Mouse (Mus musculus): ENCODE measurements around the gene C8b. TPM values are rescaled to one million over a fixed set of nuclear protein-coding genes. Genes with fewer than 3 reads are reported as not detected.

Gene C8b
- not detected for total RNA-seq (2021)
- long read RNA-seq, experiment 1, result 0 reads
- long read RNA-seq, experiment 2, result 0 reads

- intact Hi-C loops (cut with DNase I; ENCODE audit: low total_unique reads), result no loop called here
Measured at GRCm38 (mm10) chr4:104766065-104766464, at the start of gene C8b. TSS of gene C8b (plus strand) at chr4:104766317.

GRCm38 (mm10) chr4:104716506-104716905 lies 49.6 kb upstream of the C8b start:
- no peak for DNase-seq
- intact Hi-C loops (cut with DNase I; ENCODE audit: low total_unique reads), result no loop called here

More at GRCm38 (mm10) chr4:104766065-104766464, at the start of gene C8b:
- DNase-seq, result no peak

GRCm38 (mm10) chr4:104718973-104719795 lies 46.9 kb upstream of the C8b start:
- no peak for DNase-seq
- intact Hi-C loops (cut with DNase I; ENCODE audit: low total_unique reads), result no loop called here

DNA sequence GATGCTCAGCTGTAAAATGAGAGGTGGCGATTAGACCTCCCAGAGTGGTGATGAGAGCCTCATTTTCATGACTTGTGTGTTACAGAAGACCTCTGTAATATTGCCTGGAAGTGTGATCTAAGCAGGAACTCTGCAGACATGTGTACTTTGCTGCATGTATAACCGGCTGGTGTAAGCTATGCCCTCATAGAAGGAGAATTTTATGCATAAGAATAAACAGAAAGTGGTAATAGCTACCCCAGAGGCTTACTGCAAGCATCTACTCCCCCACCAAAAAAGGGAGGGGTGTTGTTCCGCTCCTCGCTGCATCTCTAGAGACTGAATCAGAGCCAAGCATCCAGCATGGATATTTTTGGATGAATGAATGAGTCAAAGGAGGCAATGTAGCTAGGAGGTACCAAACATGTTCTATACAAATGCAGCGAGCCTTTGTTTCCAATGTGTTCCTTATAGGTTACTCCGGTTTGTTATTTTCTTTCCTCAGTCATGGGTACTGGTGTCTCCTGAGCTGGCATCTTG lies 42.5 kb upstream of the C8b start:
- intact Hi-C loops (cut with DNase I; ENCODE audit: low total_unique reads), result no loop called here
- DNase-seq, result no peak

GRCm38 (mm10) chr4:104724258-104724657 lies 41.9 kb upstream of the C8b start:
- intact Hi-C loops (cut with DNase I; ENCODE audit: low total_unique reads), result no loop called here

GRCm38 (mm10) chr4:104725673-104726072 lies 40.4 kb upstream of the C8b start:
- DNase-seq, result no peak
- intact Hi-C loops (cut with DNase I; ENCODE audit: low total_unique reads), result loop anchor here (5.0 kb wide), 1 partner anchor 167 kb away; no protein-coding TSS in a partner anchor

More at GRCm38 (mm10) chr4:104724258-104724657, 41.9 kb upstream of the C8b start:
- no peak for DNase-seq

GRCm38 (mm10) chr4:104729185-104729584 lies 36.9 kb upstream of the C8b start:
- no peak for DNase-seq
- intact Hi-C loops (cut with DNase I; ENCODE audit: low total_unique reads), result loop anchor here (5.0 kb wide), 1 partner anchor 163 kb away; no protein-coding TSS in a partner anchor

GRCm38 (mm10) chr4:104746500-104746899 lies 19.6 kb upstream of the C8b start:
- intact Hi-C loops (cut with DNase I; ENCODE audit: low total_unique reads), result no loop called here
- DNase-seq, result no peak

DNA sequence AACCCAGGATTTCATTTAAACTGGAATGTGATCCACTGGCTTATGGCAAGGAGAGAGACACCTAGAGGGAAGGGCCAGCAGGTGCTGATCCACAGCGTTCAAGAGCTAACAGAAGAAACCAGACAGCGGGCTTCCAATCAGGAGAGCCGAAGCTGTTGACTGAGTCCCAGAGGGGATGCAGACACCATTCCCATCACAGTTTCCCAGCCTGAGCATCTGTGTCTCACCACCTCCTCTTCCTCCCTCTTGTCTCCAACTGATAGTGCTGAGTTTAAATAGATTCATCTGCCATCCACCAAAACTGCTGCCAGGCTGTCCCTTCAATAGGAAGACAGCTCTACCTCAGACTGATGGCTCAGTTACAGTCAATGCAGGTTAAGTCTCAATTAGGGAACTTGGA lies 12.0 kb upstream of the C8b start:
- intact Hi-C loops (cut with DNase I; ENCODE audit: low total_unique reads), result no loop called here

GRCm38 (mm10) chr4:104760878-104761624 lies 5.1 kb upstream of the C8b start:
- no peak for DNase-seq

More for the DNA sequence above, 12.0 kb upstream of the C8b start:
- no peak for DNase-seq

DNA sequence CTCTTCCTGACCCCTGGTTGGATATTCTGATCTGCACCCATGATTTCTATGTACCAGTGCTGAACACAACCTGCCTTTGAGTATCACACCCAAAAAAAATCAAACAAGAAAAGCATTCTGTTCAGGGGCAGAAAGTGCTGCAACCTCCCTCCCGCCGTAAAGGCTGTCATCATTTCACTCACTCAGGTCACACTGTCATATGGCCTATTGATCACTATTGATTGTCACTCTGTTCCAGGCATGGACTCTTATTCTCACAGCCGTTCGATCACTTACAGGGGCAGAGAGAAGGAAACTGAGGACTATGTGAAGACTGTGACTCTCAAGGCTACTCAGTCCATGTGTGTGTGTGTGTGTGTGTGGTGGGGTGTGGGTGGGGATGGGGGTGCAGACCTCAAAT lies 2.1 kb downstream of the C8b start:
- intact Hi-C loops (cut with DNase I; ENCODE audit: low total_unique reads), result no loop called here
- no peak for DNase-seq

More at GRCm38 (mm10) chr4:104760878-104761624, 5.1 kb upstream of the C8b start:
- intact Hi-C loops (cut with DNase I; ENCODE audit: low total_unique reads), result no loop called here

- intact Hi-C loops (cut with DNase I; ENCODE audit: low total_unique reads), result no loop called here
- no peak for DNase-seq
Measured at GRCm38 (mm10) chr4:104769602-104770001, 3.5 kb downstream of the C8b start.

DNA sequence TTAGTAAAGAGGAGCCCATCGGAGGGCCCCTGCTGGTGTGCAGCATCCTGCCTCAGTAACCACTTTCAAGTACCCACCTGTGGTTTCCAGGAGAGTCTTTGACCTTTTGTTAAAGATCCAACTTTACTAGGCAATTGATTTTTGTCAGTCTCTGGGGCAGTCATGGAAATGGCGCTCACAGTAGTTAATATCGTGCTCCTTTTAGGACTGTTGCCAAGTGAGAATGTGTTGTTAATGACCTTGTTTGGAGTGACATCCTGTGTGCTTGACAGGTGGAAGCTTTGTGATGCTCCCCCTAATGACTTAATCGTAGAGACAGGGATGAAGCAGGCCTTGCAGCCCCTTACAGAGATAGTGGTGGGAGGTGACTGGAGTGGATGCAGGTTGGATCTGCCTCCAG lies 4.2 kb downstream of the C8b start:
- intact Hi-C loops (cut with DNase I; ENCODE audit: low total_unique reads), result no loop called here

GRCm38 (mm10) chr4:104775601-104776000 lies 9.5 kb downstream of the C8b start:
- no peak for DNase-seq
- intact Hi-C loops (cut with DNase I; ENCODE audit: low total_unique reads), result no loop called here

More for the DNA sequence above, 4.2 kb downstream of the C8b start:
- no peak for DNase-seq

GRCm38 (mm10) chr4:104779460-104779859 lies 13.3 kb downstream of the C8b start:
- no peak for DNase-seq
- intact Hi-C loops (cut with DNase I; ENCODE audit: low total_unique reads), result no loop called here

DNA sequence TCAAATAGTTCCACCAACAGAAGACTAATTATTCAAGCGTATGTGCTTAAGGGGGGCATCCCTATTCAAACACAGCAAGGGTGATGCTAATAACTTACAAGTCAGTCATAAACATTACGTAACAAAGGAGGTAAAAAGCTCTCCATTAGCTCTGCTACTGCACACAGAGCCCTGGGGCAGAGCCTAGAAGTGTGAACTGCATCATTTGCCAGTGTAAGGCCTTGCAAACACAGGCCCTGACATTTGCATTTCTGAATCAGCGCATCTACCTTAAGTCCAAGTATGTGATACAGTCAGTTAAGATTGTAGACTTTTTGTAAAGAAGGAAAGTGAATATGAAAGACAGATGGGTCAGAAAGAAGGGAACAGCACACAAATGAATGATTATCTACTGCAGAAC lies 15.3 kb downstream of the C8b start:
- intact Hi-C loops (cut with DNase I; ENCODE audit: low total_unique reads), result no loop called here

DNA sequence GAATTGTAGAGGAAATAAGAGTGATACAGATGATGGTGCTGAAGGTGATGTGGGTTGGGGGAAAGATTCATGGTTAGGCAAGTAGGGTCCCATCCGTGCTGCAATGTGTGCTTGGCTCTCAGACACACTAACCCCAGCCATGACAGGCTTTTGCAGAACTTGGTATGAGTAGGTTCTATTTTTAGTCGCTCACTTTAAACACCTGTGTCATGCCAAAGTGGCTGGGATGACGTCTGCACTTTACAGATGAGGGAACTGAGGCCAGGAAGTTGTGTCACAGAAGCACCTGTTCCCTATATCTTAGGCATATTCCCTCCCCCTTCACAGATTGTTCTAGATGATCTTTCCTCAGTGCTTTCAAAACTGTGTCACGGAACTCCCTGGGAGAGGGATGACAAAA lies 16.2 kb downstream of the C8b start:
- no peak for DNase-seq
- intact Hi-C loops (cut with DNase I; ENCODE audit: low total_unique reads), result no loop called here

More for the DNA sequence above, 15.3 kb downstream of the C8b start:
- DNase-seq, result no peak

GRCm38 (mm10) chr4:104792111-104792510 lies 26.0 kb downstream of the C8b start:
- DNase-seq, result no peak

GRCm38 (mm10) chr4:104798951-104799350 lies 32.8 kb downstream of the C8b start:
- no peak for DNase-seq
- intact Hi-C loops (cut with DNase I; ENCODE audit: low total_unique reads), result no loop called here

More at GRCm38 (mm10) chr4:104792111-104792510, 26.0 kb downstream of the C8b start:
- intact Hi-C loops (cut with DNase I; ENCODE audit: low total_unique reads), result no loop called here

DNA sequence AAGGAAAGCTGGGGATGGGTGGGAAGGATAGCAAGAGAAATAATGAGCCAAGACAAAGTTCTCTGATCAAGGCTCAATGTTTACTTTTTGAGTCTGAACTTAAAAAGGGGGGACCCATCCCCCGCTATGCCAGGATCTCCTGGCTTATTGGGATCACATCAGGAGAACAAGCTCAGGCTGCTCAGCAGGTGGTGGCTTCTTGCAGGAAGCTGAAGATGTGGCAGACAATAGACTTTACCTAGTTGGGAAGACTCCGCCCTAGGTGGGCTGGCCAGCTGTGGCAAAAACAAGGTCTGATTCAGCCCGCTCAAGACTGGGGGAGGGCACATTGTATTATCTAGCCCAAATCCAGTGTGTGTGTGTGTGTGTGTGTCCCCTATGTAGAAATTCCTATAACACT lies 35.5 kb downstream of the C8b start:
- no peak for DNase-seq
- intact Hi-C loops (cut with DNase I; ENCODE audit: low total_unique reads), result no loop called here

All from gastrocnemius, postnatal 14 days (tissue).